Comparison of ENCODE assay signal across 14 mouse cellular contexts in the genomic region with DNA sequence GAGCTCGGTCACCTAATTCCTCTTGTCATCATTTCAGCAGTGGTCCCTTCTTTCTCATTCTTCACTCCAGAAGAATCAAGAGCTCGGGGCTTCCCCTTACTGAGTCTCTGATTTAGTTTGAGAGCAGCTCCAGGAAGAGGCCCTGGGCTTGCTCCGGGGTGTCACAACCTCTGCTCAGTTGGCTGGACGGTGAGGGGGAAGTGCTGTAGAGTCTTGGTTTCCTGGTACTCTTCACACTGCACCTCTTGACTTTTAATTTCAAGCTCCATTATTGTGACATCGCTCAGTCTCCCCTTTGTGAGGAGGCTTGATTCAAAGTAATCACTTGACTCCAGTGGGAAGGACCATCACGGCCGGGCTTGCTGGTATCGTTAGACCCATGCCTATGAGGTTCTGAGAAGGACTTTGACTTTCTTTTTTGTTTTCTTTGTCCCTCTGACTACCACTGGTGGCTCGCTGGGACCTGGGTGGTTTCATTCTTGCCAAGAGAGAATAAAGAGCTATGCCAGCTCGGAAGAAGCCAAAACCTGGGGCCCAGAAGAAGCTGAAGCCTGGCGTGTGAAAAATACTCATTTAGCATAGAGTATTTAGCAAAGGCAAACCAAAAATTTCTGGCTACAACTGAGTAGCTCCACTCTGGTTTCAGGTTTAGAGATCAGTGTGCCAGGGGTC. TPM values are rescaled to one million over a fixed set of nuclear protein-coding genes. Genes with fewer than 3 reads are reported as not detected.
DNase-seq lines count a peak whose midpoint lies in the region; ATAC-seq lines count a peak whose summit lies in the region.
"Had no signal": no experiment of that assay in that cellular context is flagged by ENCODE, and none has a peak within 500 bp of the region (broad histone marks: within the 10 kb centered on the region; RNA-seq: fewer than 3 reads in every experiment).

No protein-coding gene starts in this region.

- H3K4me1 ChIP-seq in hindbrain, embryonic 12.5 days: no peaks in the 10 kb centered on the region
- H3K4me1 ChIP-seq: limb, embryonic 10.5 days had no signal

- H3K27ac ChIP-seq in hindbrain, embryonic 12.5 days: no peak overlapping the region
- H3K27ac ChIP-seq: limb, embryonic 10.5 days had no signal

- no peak overlapping the region for H3K4me2 ChIP-seq in hindbrain, embryonic 12.5 days (replicated peaks)

- WGBS in hindbrain, embryonic 12.5 days: 88% methylated on average over 11 of the region's 11 CpGs

- H3K36me3 ChIP-seq in hindbrain, embryonic 12.5 days: no peaks in the 10 kb centered on the region
- H3K36me3 ChIP-seq: limb, embryonic 10.5 days had no signal

- H3K4me3 ChIP-seq in hindbrain, embryonic 12.5 days: no peak overlapping the region
- H3K4me3 ChIP-seq: limb, embryonic 10.5 days had no signal

- no peaks in the 10 kb centered on the region for H3K27me3 ChIP-seq in hindbrain, embryonic 12.5 days

- H3K9me3 ChIP-seq in hindbrain, embryonic 12.5 days (replicated peaks): no peaks in the 10 kb centered on the region
- H3K9me3 ChIP-seq: limb, embryonic 10.5 days had no signal

- no peak overlapping the region for H3K9ac ChIP-seq in hindbrain, embryonic 12.5 days

- DNase-seq in 416B (ENCODE audit: low read depth): peak; percentile 67
- DNase-seq in CD4-positive helper T cell, adult 2 months (ENCODE audit: low read depth, low spot score): peak; percentile 62
- peak; percentile 42 to 49 for DNase-seq in natural killer cell, adult 2 months (ENCODE audit: low spot score in 2 of 2)
- no peak for DNase-seq in c-Kit-positive CD71-positive TER-119-positive erythroid progenitor cells, embryonic 14.5 days (ENCODE audit: low spot score)
- DNase-seq: cerebellum, adult 11 months had no signal

- ATAC-seq in inflammation-experienced regulatory T-cells, adult 6 months: peak; percentile 95
- no peak for ATAC-seq in erythroblast, adult 5-6 weeks (replicated peaks; ENCODE audit: low FRiP score, poor library complexity, severe bottlenecking)
- no peak for ATAC-seq in hindbrain, embryonic 12.5 days (ENCODE audit: low FRiP score)

RNA-seq across cellular contexts. Expression of a gene that starts 21.8 kb away (rescaled TPM):
- polyA plus RNA-seq in inflammation-experienced regulatory T-cells, adult 6 months (2017; shearing (Covaris generic)): 1 to 10 TPM in 2 of 3 experiments, not detected in 1; 1.3 to 1.8 TPM
- 19.9 and 22.1 TPM in 2 replicates for total RNA-seq in erythroblast, adult 5-6 weeks (2015; ENCODE audit: low replicate concordance)
- 5.4 and 7.1 TPM in 2 replicates for total RNA-seq in erythroblast, adult 5-6 weeks (2017; ENCODE audit: low replicate concordance)
- 0.21 and 0.59 TPM in 2 replicates for polyA plus RNA-seq in hindbrain, embryonic 12.5 days (2016; fragmentation: Nextera tagmentation; extraction: Ambion mirVana)

RNA-seq across cellular contexts. Expression of a gene that starts 40.0 kb away (rescaled TPM):
- not detected for polyA plus RNA-seq in inflammation-experienced regulatory T-cells, adult 6 months (2017; shearing (Covaris generic))
- total RNA-seq in erythroblast, adult 5-6 weeks (2015; ENCODE audit: low replicate concordance): not detected in 2 replicates
- 1.2 TPM in 1 of 2 replicates, not detected in the other for total RNA-seq in erythroblast, adult 5-6 weeks (2017; ENCODE audit: low replicate concordance)
- not detected in 2 replicates for polyA plus RNA-seq in hindbrain, embryonic 12.5 days (2016; fragmentation: Nextera tagmentation; extraction: Ambion mirVana)
- total RNA-seq: adrenal gland, adult 18-20 months; gastrocnemius, adult 18-20 months; megakaryocyte-erythroid progenitor cell, adult 5-6 weeks had no signal
- polyA plus RNA-seq: limb, embryonic 10.5 days; neural tube, embryonic 11.5 days had no signal

RNA-seq across cellular contexts. Expression of a gene that starts 40.0 kb away (rescaled TPM):
- polyA plus RNA-seq in inflammation-experienced regulatory T-cells, adult 6 months (2017; shearing (Covaris generic)): under 1 TPM in 2 of 3 experiments, not detected in 1; 0.26 to 0.39 TPM
- 0.84 TPM in 1 of 2 replicates, not detected in the other for total RNA-seq in erythroblast, adult 5-6 weeks (2015; ENCODE audit: low replicate concordance)
- 1.1 TPM in 1 of 2 replicates, not detected in the other for total RNA-seq in erythroblast, adult 5-6 weeks (2017; ENCODE audit: low replicate concordance)
- polyA plus RNA-seq in hindbrain, embryonic 12.5 days (2016; fragmentation: Nextera tagmentation; extraction: Ambion mirVana): not detected in 2 replicates
- total RNA-seq: gastrocnemius, adult 18-20 months; megakaryocyte-erythroid progenitor cell, adult 5-6 weeks had no signal
- polyA plus RNA-seq: heart, embryonic 14.5 days had no signal

RNA-seq across cellular contexts. Expression of a gene that starts 48.5 kb away (rescaled TPM):
- polyA plus RNA-seq in inflammation-experienced regulatory T-cells, adult 6 months (2017; shearing (Covaris generic)): 10 to 100 TPM; 43.7 to 76.5 (median 68.7) TPM
- 14.6 and 17.9 TPM in 2 replicates for total RNA-seq in erythroblast, adult 5-6 weeks (2015; ENCODE audit: low replicate concordance)
- total RNA-seq in erythroblast, adult 5-6 weeks (2017; ENCODE audit: low replicate concordance): 10.5 and 11.4 TPM in 2 replicates
- 87.2 and 101 TPM in 2 replicates for polyA plus RNA-seq in hindbrain, embryonic 12.5 days (2016; fragmentation: Nextera tagmentation; extraction: Ambion mirVana)

RNA-seq across cellular contexts. Expression of a gene that starts 49.2 kb away (rescaled TPM):
- 100 to 1,000 TPM; 356 to 533 (median 366) TPM for polyA plus RNA-seq in inflammation-experienced regulatory T-cells, adult 6 months (2017; shearing (Covaris generic))
- 159 and 191 TPM in 2 replicates for total RNA-seq in erythroblast, adult 5-6 weeks (2015; ENCODE audit: low replicate concordance)
- 268 and 302 TPM in 2 replicates for total RNA-seq in erythroblast, adult 5-6 weeks (2017; ENCODE audit: low replicate concordance)
- 442 and 470 TPM in 2 replicates for polyA plus RNA-seq in hindbrain, embryonic 12.5 days (2016; fragmentation: Nextera tagmentation; extraction: Ambion mirVana)
